Mouse (Mus musculus) hindbrain, embryonic 10.5 days (tissue): ENCODE measurements at regions not wholly inside any gene's neighbourhood (a gene's known extent, or its start where the extent isn't known, plus 50 kb on each side); places are given as distances from the start of the nearest gene placed in this dataset.

Experiments used
- DNase-seq: peaks from one replicate; pipeline ENCODE4 v3.0.0-alpha.2; 2017; ENCODE audit warnings: low spot score
- H3K27ac ChIP-seq: fragments of 300-500 bp; sonication (generic); 2 replicates; pipeline ENCODE4 v1.5.1; 2016; ENCODE audit warnings: mild to moderate bottlenecking, moderate library complexity
- H3K27me3 ChIP-seq: fragments of 300-500 bp; sonication (generic); 2 replicates; pipeline ENCODE4 v1.6.1; 2016; ENCODE audit warnings: mild to moderate bottlenecking; ENCODE audit not compliant: poor library complexity, insufficient read depth, severe bottlenecking
- H3K36me3 ChIP-seq: fragments of 300-500 bp; sonication (generic); 2 replicates; pipeline ENCODE4 v1.6.1; 2016; ENCODE audit warnings: mild to moderate bottlenecking, moderate library complexity
- H3K4me1 ChIP-seq: fragments of 300-500 bp; sonication (generic); replicated peaks from 2 replicates; pipeline ENCODE4 v1.6.1; 2016; ENCODE audit warnings: mild to moderate bottlenecking
- H3K4me3 ChIP-seq: fragments of 300-500 bp; sonication (generic); 2 replicates; pipeline ENCODE4 v1.5.1; 2016; ENCODE audit warnings: mild to moderate bottlenecking, moderate library complexity
- H3K9me3 ChIP-seq: fragments of 300-500 bp; sonication (generic); 2 replicates; pipeline ENCODE4 v1.6.1; 2016; ENCODE audit warnings: mild to moderate bottlenecking, moderate library complexity
- WGBS: fragments of 180-500 bp; shearing (Covaris S2); methylation state at CpG from one replicate; pipeline ENCODE4 v1.1.7; 2016; 5-methylcytosine and 5-hydroxymethylcytosine counted together

DNA sequence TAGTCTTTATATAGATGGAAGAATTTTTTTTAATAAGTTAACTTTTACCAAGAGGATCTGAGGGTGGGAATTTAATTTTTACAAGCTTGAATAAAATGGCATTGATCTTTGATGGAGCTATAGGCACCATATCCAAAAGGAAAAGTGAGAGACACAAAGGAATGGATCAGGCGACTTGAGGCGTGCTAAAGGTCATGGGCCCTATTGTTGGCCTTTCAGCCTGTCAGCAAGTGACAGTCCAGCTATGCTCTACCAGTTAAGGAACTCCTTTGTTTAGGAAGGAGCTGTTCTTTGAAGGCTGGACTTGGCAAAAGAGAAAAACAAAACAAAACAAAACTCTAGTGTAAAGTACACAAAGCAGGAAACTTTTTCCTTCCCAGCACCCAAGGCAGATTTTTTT, 403.8 kb downstream of the Tmem161b start:
- no peaks in the 10 kb centered on the region for H3K9me3 ChIP-seq
- peaks cover 18% of the 10 kb centered on the region for H3K27me3 ChIP-seq
- H3K36me3 ChIP-seq: no peaks in the 10 kb centered on the region
- H3K4me3 ChIP-seq: no peak overlapping the region
- H3K4me1 ChIP-seq: peaks cover 21% of the 10 kb centered on the region
- peak; percentile 44 for DNase-seq
- WGBS: 8% methylated on average over 2 of the region's 2 CpGs
- H3K27ac ChIP-seq: peak overlapping the region; percentile 77

DNA sequence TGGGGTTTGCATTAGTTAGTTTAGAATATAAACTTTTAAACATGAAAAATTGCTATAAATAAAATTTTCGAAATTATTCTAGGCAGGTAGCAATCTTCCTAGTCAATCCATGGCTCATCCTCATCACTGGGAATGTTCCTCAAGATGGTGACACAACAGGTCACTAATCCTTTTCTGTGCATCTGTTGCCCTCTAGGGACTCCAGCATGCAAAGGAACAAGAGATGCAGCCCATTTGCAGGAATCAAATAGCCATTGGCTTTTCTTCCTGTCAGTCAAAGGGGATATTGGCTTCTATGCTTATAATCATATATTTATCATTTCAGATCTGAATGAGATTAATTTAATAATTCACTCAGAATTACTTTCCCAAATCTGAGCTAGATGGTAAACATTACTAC, 404.3 kb downstream of the Tmem161b start:
- H3K4me1 ChIP-seq: peaks cover 21% of the 10 kb centered on the region
- no peaks in the 10 kb centered on the region for H3K36me3 ChIP-seq
- peak overlapping the region; percentile 77 for H3K27ac ChIP-seq
- 28% methylated on average over 1 of the region's 1 CpGs for WGBS
- peak; percentile 26 for DNase-seq
- no peak overlapping the region for H3K4me3 ChIP-seq
- peaks cover 16% of the 10 kb centered on the region for H3K27me3 ChIP-seq
- no peaks in the 10 kb centered on the region for H3K9me3 ChIP-seq

DNA sequence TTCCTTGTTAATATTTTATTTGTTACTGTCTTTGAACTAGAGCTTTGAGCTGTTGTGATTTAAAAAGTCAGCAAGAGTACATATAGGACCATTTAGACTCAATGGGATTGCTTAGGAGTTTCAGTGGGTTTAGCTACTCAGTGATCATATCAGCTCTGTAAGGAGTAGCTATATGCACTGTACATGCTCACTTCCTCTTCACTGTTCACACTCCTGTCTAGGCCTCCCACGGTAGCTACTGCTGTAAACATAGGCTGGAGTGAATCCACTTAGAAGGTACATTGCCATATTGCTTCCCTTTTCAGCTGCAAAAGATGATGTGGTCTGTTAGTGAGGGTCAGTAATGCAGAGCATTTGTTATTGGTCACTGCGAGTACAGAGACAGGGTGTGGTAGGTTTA, 408.6 kb downstream of the Tmem161b start:
- Histone ChIP-seq H3K27me3 (peaks cover 3% of the 10 kb centered on the region; the same call in 1 of the 2 replicates), H3K9me3 (no peaks in the 10 kb centered on the region), H3K27ac (no peak overlapping the region), H3K36me3 (no peaks in the 10 kb centered on the region), H3K4me3 (no peak overlapping the region), H3K4me1 (peaks cover 9% of the 10 kb centered on the region)
- 85% methylated on average over 2 of the region's 2 CpGs for WGBS
- DNase-seq: no peak

DNA sequence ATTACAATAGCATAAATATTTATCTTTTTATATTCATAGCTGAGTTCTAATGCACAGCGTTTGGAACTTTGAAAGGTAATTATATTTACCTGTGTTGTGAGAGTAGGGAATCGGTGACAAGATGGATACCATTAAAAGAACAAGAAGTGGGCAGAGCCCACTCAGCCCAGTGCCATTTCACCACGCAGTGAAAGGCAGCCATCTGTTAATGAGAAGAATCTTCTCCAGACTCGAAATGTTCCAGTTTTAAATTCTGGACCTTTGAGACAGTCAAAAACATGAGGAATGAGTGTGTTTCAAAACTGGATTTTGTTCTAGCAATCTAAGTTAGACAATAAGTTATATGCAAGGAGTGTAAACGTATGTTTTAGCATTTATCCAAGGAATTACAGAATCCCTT, 410.4 kb downstream of the Tmem161b start:
- Histone ChIP-seq H3K9me3 (no peaks in the 10 kb centered on the region), H3K4me1 (no peaks in the 10 kb centered on the region), H3K27ac (no peak overlapping the region), H3K27me3 (peaks cover 7% of the 10 kb centered on the region; the same call in 1 of the 2 replicates), H3K36me3 (no peaks in the 10 kb centered on the region), H3K4me3 (no peak overlapping the region)
- DNase-seq: no peak
- 85% methylated on average over 5 of the region's 5 CpGs for WGBS

DNA sequence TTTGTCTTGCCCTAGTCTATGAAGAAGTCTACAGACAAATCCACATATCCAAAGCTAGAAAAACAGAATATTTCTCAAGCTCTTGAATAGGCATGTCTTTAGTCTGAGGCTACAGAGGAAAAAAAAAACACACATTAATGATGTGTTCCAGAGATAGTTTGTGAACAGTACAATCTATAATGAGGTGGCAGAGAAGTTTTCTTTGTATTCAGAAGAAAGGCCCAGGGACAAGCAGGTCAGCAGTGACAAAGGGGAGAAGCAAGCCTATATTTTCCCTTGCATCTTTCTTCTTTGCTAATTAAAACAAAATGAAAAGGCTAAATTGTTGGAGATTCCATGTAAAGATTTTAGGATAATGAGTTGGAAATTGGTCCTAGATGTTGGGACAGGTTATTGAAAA, 414.7 kb downstream of the Tmem161b start:
- no peak for DNase-seq
- Histone ChIP-seq H3K4me3 (no peak overlapping the region), H3K27me3 (peaks cover 4% of the 10 kb centered on the region; the same call in 1 of the 2 replicates), H3K27ac (no peak overlapping the region), H3K36me3 (no peaks in the 10 kb centered on the region), H3K4me1 (peaks cover 15% of the 10 kb centered on the region), H3K9me3 (no peaks in the 10 kb centered on the region)

DNA sequence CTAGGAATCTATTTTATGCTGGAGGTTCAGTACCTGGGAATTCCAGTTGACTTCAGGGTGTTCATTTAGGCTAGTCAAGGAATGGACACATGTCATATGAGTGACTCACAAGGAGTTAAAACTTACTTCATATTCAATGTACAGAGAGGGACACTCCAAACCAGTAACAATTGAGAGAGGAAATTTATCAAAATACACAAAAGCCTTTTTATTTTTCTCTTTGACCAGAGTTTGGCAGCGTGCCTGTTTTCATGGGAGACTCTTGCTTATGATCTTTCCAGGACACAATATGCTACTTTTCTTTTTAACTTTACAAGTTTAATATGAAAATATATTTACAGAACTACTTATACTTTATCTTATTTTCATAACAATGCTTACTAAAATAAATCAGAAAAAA, 415.5 kb downstream of the Tmem161b start:
- Histone ChIP-seq H3K27ac (no peak overlapping the region), H3K27me3 (peaks cover 4% of the 10 kb centered on the region; the same call in 1 of the 2 replicates), H3K36me3 (no peaks in the 10 kb centered on the region), H3K4me3 (no peak overlapping the region), H3K4me1 (peaks cover 15% of the 10 kb centered on the region), H3K9me3 (no peaks in the 10 kb centered on the region)
- no peak for DNase-seq
- 91% methylated on average over 1 of the region's 1 CpGs for WGBS

DNA sequence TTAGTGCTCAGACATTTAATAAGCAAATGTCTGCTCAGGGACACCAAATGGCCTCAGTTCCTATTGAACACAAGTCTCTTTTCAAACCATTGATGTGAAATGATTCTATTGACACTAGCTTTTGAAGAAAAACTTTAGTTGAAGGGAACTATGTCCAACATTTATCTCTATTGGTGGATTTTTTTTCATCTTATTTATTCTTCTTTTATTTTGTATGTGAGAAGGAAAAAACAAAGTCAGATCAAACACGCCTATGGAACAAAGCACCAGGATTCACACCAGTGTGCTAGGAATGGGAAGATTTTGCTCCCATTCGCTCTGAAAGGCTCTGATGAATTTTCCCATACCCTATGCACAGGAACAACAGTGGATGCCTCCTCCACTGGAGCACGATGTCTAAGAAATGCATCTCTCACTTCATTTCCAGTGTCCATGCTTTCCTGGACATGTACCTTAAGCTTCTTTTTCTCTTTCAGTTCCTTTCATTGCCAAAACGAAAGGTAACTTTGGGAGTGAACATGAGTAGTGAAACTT, 416.4 kb downstream of the Tmem161b start:
- no peak for DNase-seq
- no peaks in the 10 kb centered on the region for H3K36me3 ChIP-seq

DNA sequence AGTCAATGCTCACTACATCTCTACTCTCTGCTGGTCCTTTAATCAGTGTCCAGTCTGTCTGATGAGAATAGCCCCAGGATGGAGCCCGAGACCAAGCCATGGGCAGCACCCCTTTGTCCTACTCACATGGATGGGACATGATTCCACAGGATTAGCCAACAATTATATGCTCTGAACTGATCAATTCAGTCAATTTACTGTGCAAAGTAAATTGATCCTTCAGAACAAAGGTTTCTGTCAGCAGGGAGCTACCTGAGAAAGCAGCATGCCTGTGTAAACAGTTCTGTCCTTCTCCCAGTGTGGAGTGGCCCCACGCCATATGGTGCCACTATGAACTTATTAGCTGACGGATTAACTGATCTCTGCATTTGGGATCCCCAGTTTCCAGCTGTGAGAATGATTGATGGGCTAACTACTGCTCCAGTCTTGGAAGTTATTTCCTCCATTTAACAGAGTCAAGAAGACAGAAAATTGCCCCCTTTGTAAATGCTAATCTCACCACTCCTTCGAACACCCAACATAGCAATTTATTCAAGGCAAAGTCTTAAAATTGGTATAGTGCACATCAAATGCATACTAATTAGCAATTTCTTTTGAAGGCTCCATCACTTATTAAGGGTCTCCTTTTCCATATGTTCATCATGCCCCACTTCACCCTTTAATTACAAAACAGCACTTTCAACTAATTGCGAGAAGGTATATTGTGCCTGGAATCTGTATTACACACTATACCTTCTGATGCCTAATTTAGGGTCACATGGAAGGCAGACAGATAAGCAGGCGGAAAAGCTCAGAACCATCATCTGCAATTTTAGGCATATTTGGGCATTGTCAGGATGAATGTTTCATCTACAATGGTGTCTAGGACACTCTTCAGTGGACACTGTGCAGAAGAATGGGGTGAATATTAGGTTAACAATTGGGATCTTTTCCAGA, 417.3 kb downstream of the Tmem161b start:
- H3K4me1 ChIP-seq: peaks cover 15% of the 10 kb centered on the region
- no peak overlapping the region for H3K4me3 ChIP-seq
- WGBS: 48% methylated on average over 6 of the region's 6 CpGs
- peak; percentile 16 for DNase-seq
- H3K9me3 ChIP-seq: no peaks in the 10 kb centered on the region
- no peaks in the 10 kb centered on the region for H3K36me3 ChIP-seq
- peaks cover 4% of the 10 kb centered on the region; the same call in 1 of the 2 replicates for H3K27me3 ChIP-seq
- H3K27ac ChIP-seq: no peak overlapping the region

More for the DNA sequence above, 416.4 kb downstream of the Tmem161b start:
- Histone ChIP-seq H3K27me3 (peaks cover 4% of the 10 kb centered on the region; the same call in 1 of the 2 replicates), H3K27ac (no peak overlapping the region), H3K9me3 (no peaks in the 10 kb centered on the region), H3K4me1 (peaks cover 15% of the 10 kb centered on the region), H3K4me3 (no peak overlapping the region)
- 65% methylated on average over 4 of the region's 4 CpGs for WGBS

DNA sequence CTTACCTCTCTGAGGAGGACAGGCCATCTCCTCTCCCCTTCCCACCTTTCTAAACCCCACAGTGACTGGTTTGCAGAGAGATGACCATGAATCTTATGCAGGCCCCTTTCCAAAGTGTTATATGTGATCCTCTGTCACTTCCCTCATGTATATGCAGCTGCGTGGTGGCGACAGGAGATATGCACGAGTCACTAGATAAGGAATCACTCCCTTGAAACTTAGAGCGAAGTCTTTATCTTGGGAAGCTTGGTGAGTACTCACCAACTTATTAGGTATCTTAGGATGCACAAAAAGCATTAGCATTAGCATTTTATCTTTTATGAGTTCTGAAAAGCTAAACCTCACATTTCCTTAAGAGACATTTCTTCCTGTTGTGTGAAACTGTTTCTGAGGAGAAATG, 421.9 kb downstream of the Tmem161b start:
- Histone ChIP-seq H3K27me3 (no peaks in the 10 kb centered on the region; the same call in 1 of the 2 replicates), H3K4me1 (peaks cover 7% of the 10 kb centered on the region), H3K4me3 (no peak overlapping the region), H3K36me3 (no peaks in the 10 kb centered on the region), H3K9me3 (no peaks in the 10 kb centered on the region), H3K27ac (no peak overlapping the region)
- 91% methylated on average over 4 of the region's 4 CpGs for WGBS
- DNase-seq: no peak

DNA sequence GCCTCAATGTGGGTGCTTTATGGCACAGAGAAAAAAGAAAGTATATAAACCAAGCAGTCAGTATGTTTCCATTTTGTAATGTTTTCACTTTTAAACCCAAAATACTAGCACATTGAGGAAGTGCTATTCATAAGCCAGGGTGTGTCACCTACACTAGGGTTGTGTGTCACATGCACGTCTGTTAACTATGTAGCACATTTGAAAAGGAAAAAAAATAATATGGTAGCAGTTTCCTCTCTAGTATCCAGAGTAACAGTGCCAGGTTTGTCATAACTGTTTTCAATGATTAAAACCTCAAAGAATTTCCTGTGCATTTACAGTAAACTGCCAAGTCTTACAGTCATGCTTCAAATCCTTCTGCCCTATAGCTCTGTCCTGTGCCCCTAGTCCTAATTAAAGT, 424.8 kb downstream of the Tmem161b start:
- no peaks in the 10 kb centered on the region for H3K4me1 ChIP-seq
- H3K27ac ChIP-seq: no peak overlapping the region
- H3K4me3 ChIP-seq: no peak overlapping the region
- WGBS: 92% methylated on average over 1 of the region's 1 CpGs
- DNase-seq: no peak
- no peaks in the 10 kb centered on the region for H3K27me3 ChIP-seq
- H3K9me3 ChIP-seq: no peaks in the 10 kb centered on the region
- no peaks in the 10 kb centered on the region for H3K36me3 ChIP-seq

DNA sequence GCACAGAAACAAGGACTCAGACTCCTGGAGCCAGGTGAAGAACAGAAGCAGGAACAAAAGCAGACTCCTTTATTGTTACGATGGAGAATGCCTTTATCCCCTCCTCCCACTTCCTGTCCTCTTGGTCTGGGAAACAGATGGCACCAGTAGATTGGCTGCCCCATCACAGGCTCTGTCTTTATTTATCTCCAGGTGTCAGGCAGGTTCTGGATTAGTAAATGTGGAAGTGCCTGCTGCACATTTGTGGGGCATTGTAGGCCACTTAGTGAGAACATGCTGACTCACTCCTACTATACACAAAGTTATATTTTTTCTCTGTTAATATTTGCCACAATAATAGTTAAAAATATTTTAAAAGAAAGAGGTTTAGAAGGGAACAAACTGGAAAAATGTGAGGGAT, 426.0 kb downstream of the Tmem161b start:
- no peak overlapping the region for H3K4me3 ChIP-seq
- no peaks in the 10 kb centered on the region for H3K4me1 ChIP-seq
- H3K9me3 ChIP-seq: no peaks in the 10 kb centered on the region
- no peaks in the 10 kb centered on the region for H3K36me3 ChIP-seq
- H3K27ac ChIP-seq: no peak overlapping the region
- WGBS: 68% methylated on average over 1 of the region's 1 CpGs
- no peak for DNase-seq
- H3K27me3 ChIP-seq: no peaks in the 10 kb centered on the region

DNA sequence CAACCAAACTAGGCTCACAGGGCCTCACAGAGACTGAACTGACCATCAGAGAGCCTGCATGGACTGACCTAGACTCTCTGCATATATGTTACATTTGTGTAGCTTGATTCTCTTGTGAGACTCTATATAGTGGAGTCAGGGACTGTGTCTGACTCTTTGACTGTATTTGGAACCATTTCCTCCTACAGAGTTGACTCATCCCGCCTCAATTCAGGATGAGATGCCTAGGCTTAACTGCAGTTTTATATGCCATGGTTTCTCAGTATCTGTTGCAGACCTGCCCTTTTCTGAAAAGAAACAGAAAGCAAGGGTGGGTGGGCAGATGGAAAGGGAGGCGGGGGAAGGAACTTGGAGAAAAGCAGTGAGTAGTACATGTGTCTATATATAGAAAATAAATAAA, 441.9 kb downstream of the Tmem161b start:
- no peaks in the 10 kb centered on the region for H3K27me3 ChIP-seq
- H3K27ac ChIP-seq: no peak overlapping the region
- no peaks in the 10 kb centered on the region for H3K9me3 ChIP-seq
- H3K4me1 ChIP-seq: no peaks in the 10 kb centered on the region
- WGBS: 85% methylated on average over 2 of the region's 2 CpGs
- DNase-seq: no peak
- no peak overlapping the region for H3K4me3 ChIP-seq
- no peaks in the 10 kb centered on the region for H3K36me3 ChIP-seq

DNA sequence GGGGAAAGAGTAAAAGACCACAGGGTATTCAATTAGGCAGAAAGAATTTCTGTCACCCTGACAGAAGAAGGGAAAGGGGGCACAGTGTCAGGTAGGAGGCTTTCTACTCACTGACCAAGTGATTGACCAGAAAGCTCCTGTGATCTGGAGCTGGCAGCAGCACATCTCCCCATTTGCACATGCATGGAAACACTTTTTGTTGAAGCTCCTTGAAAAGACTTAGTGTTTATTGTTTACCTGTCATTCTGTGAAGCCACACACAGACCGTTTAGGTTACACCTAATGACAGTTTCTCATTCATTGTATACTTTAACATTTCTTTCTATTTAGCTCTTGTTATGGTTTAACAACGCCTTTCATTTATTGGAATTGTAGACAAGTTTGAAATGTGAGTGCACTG, 458.9 kb downstream of the Tmem161b start:
- Histone ChIP-seq H3K27ac (no peak overlapping the region), H3K4me1 (peaks cover 4% of the 10 kb centered on the region; the same call in 1 of the 2 replicates), H3K9me3 (no peaks in the 10 kb centered on the region), H3K27me3 (no peaks in the 10 kb centered on the region), H3K36me3 (no peaks in the 10 kb centered on the region), H3K4me3 (no peak overlapping the region)
- DNase-seq: no peak
- WGBS: 46% methylated on average over 2 of the region's 2 CpGs
